Mouse (Mus musculus) stomach, postnatal 0 days (tissue): ENCODE data around the gene Vps13c. TPM values are rescaled to one million over a fixed set of nuclear protein-coding genes. Genes with fewer than 3 reads are reported as not detected.

Experiments
- ATAC-seq: fragments of 200-750 bp; cut with Nextera tagmentation; 2 replicates; pipeline ENCODE4 v1.8.0; 2017; ENCODE audit not compliant: low FRiP score, low TSS enrichment
- DNase-seq: peaks from one replicate; pipeline ENCODE4 v3.0.0-alpha.2; 2016; ENCODE audit warnings: low spot score
- H3K27ac ChIP-seq: fragments of 300-500 bp; sonication (generic); replicated peaks from 2 replicates; pipeline ENCODE4 v1.5.1; 2014; ENCODE audit warnings: mild to moderate bottlenecking, control low read depth
- H3K27me3 ChIP-seq: fragments of 300-500 bp; sonication (generic); 2 replicates; pipeline ENCODE4 v1.6.1; 2014; ENCODE audit warnings: low read length; ENCODE audit not compliant: control insufficient read depth, insufficient read depth
- H3K36me3 ChIP-seq: fragments of 300-500 bp; sonication (generic); 2 replicates; pipeline ENCODE4 v1.6.1; 2014; ENCODE audit warnings: low read length, mixed read lengths; ENCODE audit not compliant: control insufficient read depth, insufficient read depth
- H3K4me1 ChIP-seq: fragments of 300-500 bp; sonication (generic); replicated peaks from 2 replicates; pipeline ENCODE4 v1.6.1; 2014; ENCODE audit warnings: antibody characterized with exemption; ENCODE audit not compliant: control insufficient read depth, insufficient read depth
- H3K4me2 ChIP-seq: fragments of 300-500 bp; sonication (generic); replicated peaks from 2 replicates; pipeline ENCODE4 v1.6.1; 2014; ENCODE audit warnings: low read depth, mild to moderate bottlenecking, control low read depth, moderate library complexity
- H3K4me3 ChIP-seq: fragments of 300-500 bp; sonication (generic); 2 replicates; pipeline ENCODE4 v1.5.1; 2014; ENCODE audit warnings: low read depth, low read length, control low read depth
- H3K9ac ChIP-seq: fragments of 300-500 bp; sonication (generic); 2 replicates; pipeline ENCODE4 v1.6.1; 2014; ENCODE audit warnings: mild to moderate bottlenecking, low read length, control low read depth, mixed read lengths
- H3K9me3 ChIP-seq: fragments of 300-500 bp; sonication (generic); 2 replicates; pipeline ENCODE4 v1.6.1; 2016; ENCODE audit warnings: low read length; ENCODE audit not compliant: control insufficient read depth
- CTCF ChIP-seq: IDR thresholded peaks from 2 replicates; pipeline ENCODE4 v1.5.1; 2016; ENCODE audit warnings: antibody characterized with exemption, low read depth, mild to moderate bottlenecking, moderate library complexity
- EP300 ChIP-seq: optimal IDR thresholded peaks from 2 replicates; pipeline ENCODE3; 2016; ENCODE audit warnings: antibody characterized with exemption
- WGBS: fragments of 180-500 bp; shearing (Covaris S2); extraction: QIAGEN DNeasy Blood & Tissue Kit; methylation state at CpG from one replicate; pipeline ENCODE4 v1.1.7; 2014; 5-methylcytosine and 5-hydroxymethylcytosine counted together
- polyA plus RNA-seq: library from polyadenylated mRNA; unstranded; fragments of >200 nt; fragmentation: Nextera tagmentation; extraction: Ambion mirVana; gene quantifications from 2 replicates; pipeline ENCODE4 v1.2.1, GENCODE M21; 2015

Vps13c gene
- polyA plus RNA-seq, 1 experiment from 2014 or later = 4.5 TPM

DNA sequence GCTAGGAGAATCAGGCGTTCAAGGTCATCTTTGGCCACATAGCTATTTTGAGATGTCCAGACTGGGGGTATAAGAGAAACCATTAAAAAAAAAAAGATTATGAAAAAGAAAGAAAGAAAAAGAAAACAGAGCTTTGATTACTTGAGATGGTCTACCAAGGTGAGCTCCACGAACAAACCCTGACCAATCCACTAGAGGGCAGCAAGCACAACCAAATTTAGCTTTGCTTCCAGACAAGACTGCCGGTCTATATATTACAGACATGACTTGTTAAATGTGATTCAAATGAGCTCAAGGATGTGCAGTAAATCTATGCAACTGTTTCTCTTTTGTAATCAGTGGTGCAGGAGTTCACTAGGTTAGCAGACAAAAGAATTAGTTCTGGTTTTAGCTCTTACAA is 12.0 kb upstream of the Vps13c start:
- H3K9ac ChIP-seq = no peak overlapping the region
- 8% methylated on average over 3 of the region's 3 CpGs for WGBS
- ATAC-seq = no peak
- TF ChIP-seq CTCF (peak; percentile 87), EP300 (no peak)
- no peaks in the 10 kb centered on the region for H3K4me1 ChIP-seq
- no peaks in the 10 kb centered on the region for H3K27me3 ChIP-seq
- H3K27ac ChIP-seq = no peak overlapping the region
- DNase-seq = peak; percentile 71
- H3K4me3 ChIP-seq = no peak overlapping the region
- no peaks in the 10 kb centered on the region for H3K9me3 ChIP-seq
- H3K36me3 ChIP-seq = no peaks in the 10 kb centered on the region
- H3K4me2 ChIP-seq = no peak overlapping the region

DNA sequence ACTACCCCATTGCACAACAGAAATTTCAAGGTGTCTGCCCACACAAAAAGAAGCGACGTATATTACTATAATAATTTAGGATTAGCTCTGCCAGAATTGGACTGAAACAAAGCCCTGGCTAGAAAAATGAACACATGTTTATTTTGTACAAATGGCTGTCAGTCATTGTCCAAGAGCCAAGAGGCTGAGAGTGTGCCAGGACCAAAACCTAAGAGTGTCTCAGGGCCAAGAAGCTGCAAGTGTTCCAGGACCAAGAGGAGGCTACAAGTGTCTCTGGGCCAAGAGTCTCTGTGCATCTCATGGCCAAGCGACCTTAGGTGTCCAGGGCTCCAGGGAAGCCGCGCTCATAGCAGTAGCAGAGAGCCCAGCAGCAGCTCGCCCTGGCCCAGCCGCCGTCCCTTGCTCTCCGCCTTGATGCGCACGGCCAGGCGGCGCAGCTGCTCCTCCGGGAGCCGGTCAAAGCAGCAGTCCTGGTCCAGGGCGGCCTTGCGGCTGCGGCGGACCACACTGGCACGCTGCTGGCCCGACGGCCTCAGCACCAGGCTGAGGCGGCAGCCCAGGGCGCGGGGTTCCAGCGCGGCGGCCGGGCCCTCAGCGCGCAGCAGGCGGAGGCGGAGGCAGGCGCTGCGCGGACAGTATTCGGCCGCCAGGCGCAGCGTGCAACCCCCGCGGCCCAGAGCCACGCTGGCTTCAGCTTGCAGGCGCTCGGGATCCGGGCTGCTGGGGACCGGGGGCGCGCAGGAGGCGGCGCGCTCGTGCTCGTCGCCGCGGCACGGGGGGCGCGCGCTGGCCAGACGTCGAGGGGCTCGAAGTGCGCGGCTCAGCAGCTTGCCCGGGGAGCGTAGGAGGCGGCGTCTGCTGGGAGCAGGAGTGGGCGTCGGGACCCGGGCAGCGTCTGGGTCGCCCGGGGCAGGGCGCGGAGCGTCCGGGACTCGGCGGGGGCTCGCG is 9.5 kb upstream of the Vps13c start:
- Histone ChIP-seq H3K27me3 (no peaks in the 10 kb centered on the region), H3K9me3 (no peaks in the 10 kb centered on the region), H3K4me1 (no peaks in the 10 kb centered on the region), H3K9ac (peak overlapping the region; percentile 53), H3K4me2 (peak overlapping the region; percentile 92), H3K4me3 (peak overlapping the region; percentile 57), H3K27ac (peak overlapping the region; percentile 53), H3K36me3 (no peaks in the 10 kb centered on the region)
- ATAC-seq (peak; percentile 80), DNase-seq (peak; percentile 61)
- WGBS = 2% methylated on average over 49 of the region's 84 CpGs
- TF ChIP-seq CTCF (no peak; the same call in 1 of the 2 replicates), EP300 (no peak)

DNA sequence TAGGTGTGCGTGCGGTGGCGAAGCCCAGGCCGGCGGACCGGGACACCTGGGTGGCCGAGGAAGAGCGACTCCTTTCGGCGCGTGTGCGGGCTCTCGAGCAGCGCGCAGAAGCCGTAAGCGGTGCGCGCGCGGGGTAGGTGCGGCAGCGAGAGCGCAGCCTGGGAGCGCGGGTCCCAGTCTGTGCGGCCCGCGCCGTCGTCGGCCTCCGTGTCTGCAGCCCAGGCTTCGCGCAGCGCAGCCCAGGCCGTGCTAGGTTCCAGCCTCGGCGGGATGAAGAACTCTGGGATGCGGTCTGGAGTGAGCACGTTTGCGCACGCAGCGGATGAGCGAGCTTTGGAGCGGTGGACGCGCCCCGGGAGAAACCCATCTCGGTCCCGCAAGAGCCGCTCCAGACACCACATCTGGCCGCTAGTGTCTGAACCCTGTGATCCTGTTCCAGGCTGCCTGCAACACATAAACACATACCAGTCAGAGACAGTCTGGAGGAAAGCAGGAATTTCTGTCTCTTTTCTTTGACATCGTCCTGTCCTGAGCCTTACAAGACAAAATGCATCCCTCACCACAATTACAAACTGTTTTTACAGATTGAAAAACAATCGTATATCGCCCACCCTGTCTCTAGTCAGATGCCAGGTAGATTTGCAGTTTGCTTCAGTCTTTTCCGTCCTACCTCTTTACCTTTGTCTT is 8.7 kb upstream of the Vps13c start:
- no peaks in the 10 kb centered on the region for H3K9me3 ChIP-seq
- peak overlapping the region; percentile 53 for H3K27ac ChIP-seq
- ATAC-seq = peak; percentile 50
- peak overlapping the region; percentile 53 for H3K9ac ChIP-seq
- H3K4me1 ChIP-seq = no peaks in the 10 kb centered on the region
- peak overlapping the region; percentile 92 for H3K4me2 ChIP-seq
- H3K36me3 ChIP-seq = no peaks in the 10 kb centered on the region
- TF ChIP-seq EP300 (no peak), CTCF (no peak)
- peak overlapping the region; percentile 57 for H3K4me3 ChIP-seq
- H3K27me3 ChIP-seq = no peaks in the 10 kb centered on the region
- WGBS = under 1% methylated on average over 57 of the region's 57 CpGs
- peak; percentile 46 for DNase-seq

DNA sequence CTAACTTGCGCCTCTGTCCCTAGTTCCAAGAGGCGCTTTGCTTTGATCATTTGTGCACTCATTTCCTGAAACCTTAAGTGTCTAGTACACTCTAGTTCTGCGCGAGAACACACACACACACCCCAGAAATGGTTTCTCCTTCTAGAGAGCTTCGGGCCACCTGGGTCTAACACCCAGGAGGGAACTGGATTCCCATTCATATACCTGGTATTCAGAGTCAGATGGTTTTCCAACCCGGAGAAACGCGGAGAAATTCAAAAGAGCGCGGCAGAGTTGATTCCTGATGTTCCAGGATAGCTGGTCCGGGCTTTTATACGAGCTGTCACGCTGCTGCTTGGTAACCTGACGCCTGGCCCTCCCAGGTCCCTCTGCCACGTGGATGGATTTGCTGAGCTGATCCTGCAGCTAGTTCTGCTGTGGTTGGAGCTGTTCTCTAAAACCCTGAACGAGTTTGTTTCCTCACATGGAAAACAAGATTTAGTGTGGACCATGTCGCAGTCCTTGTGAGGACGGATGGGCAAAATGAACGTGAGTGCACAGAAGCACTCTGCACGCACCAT is 8.1 kb upstream of the Vps13c start, which contains the start of gene C2cd4a:
Gene C2cd4a (minus strand): TSS at position 285 of the 560 bp plus-strand sequence.
- peak; percentile 63 for ATAC-seq
- WGBS = 3% methylated on average over 20 of the region's 20 CpGs
- Histone ChIP-seq H3K27me3 (no peaks in the 10 kb centered on the region), H3K4me3 (peak within 1 kb of the TSS; percentile 57), H3K36me3 (no peaks in the 10 kb centered on the region), H3K9me3 (no peaks in the 10 kb centered on the region), H3K27ac (peak within 1 kb of the TSS; percentile 53), H3K4me1 (no peaks in the 10 kb centered on the region), H3K4me2 (peak within 1 kb of the TSS; percentile 92), H3K9ac (peak within 1 kb of the TSS; percentile 53)
- no peak for TF ChIP-seq CTCF
- TF ChIP-seq EP300 = no peak
- peak; percentile 83 for DNase-seq

DNA sequence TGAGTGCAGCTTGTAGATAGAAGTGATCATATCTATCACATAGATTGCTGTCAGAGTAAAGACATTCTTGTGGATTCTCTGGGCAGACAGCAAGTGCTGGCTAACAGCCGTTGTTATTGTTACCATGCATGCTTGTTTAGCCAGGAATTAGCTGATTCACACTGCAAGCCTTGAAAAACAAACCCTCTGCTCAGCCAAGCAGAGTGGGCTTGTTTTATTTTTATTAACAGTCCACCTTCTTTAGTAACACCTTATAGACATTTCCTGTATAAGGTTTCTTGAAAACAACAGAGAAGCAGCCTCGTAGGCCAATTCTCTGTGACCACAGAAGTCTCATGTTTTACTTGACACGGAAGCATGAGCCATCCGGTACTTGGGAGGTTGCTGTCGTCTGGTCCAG is 5.7 kb upstream of the Vps13c start:
- H3K27me3 ChIP-seq = no peaks in the 10 kb centered on the region
- H3K4me1 ChIP-seq = no peaks in the 10 kb centered on the region
- H3K9me3 ChIP-seq = no peaks in the 10 kb centered on the region
- H3K27ac ChIP-seq = no peak overlapping the region
- H3K9ac ChIP-seq = no peak overlapping the region
- 82% methylated on average over 5 of the region's 5 CpGs for WGBS
- H3K36me3 ChIP-seq = no peaks in the 10 kb centered on the region
- no peak overlapping the region for H3K4me3 ChIP-seq
- H3K4me2 ChIP-seq = no peak overlapping the region
- DNase-seq = no peak
- ATAC-seq = no peak
- no peak for TF ChIP-seq EP300
- TF ChIP-seq CTCF = no peak
